Mouse (Mus musculus) adrenal gland, postnatal 14 days (tissue): ENCODE results near the gene Taar4. TPM values are rescaled to one million over a fixed set of nuclear protein-coding genes. Genes with fewer than 3 reads are reported as not detected.

Source experiments
- DNase-seq: peaks from one replicate; pipeline ENCODE4 v3.0.0; 2021; ENCODE audit warnings: mixed read lengths
- total RNA-seq: library from RNA; stranded (reverse); gene quantifications from 2 replicates; pipeline ENCODE4 v1.2.3, GENCODE M21; 2021

Gene Taar4
- total RNA-seq, 1 experiment from 2014 or later, result not detected

DNA sequence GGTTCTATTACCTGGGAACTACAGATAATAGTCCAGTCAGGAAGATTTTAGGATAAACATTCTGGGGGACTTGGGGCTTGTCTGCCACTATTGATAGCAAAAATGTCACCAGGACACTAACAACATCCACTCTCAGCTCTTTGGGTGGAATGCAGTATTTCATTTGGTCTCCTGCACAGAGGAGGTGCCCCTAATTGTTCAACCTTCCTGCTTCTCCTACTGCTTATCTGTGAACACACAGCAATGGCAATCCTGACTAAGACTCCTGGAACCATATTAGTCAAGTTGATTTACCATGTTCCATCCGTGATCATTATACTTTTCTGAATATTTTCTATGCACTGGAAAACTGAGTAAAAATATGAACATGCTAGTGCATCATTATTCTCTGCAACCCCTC, 47.8 kb downstream of the Taar4 start:
- DNase-seq, result no peak

Other genes with a start within 250 kb of the Taar4 start
- 463 and 535 TPM in 2 replicates for gene Rps12, start 173.2 kb upstream of the Taar4 start, total RNA-seq
- 25.1 and 33.2 TPM in 2 replicates for gene Slc18b1, start 163.5 kb upstream of the Taar4 start, total RNA-seq
- 19.2 and 36.6 TPM in 2 replicates for gene Vnn3, start 109.0 kb upstream of the Taar4 start, total RNA-seq
- 21.1 and 27.7 TPM in 2 replicates for gene Vnn1, start 65.8 kb upstream of the Taar4 start, total RNA-seq
- not detected in 2 replicates for gene Taar1, start 40.1 kb upstream of the Taar4 start, total RNA-seq
- gene Taar2, start 21.9 kb upstream of the Taar4 start, total RNA-seq, result not detected in 2 replicates
- not detected in 2 replicates for gene Taar3, start 10.9 kb upstream of the Taar4 start, total RNA-seq
- gene Taar5, start 10.2 kb downstream of the Taar4 start, total RNA-seq, result not detected in 2 replicates
- gene Taar6, start 25.2 kb downstream of the Taar4 start, total RNA-seq, result not detected in 2 replicates
- not detected in 2 replicates for gene Taar7a, start 33.0 kb downstream of the Taar4 start, total RNA-seq
- not detected in 2 replicates for gene Taar7b, start 39.4 kb downstream of the Taar4 start, total RNA-seq
- gene Taar7d, start 66.7 kb downstream of the Taar4 start, total RNA-seq, result not detected in 2 replicates
- not detected in 2 replicates for gene Taar7e, start 77.1 kb downstream of the Taar4 start, total RNA-seq
- gene Taar7f, start 89.0 kb downstream of the Taar4 start, total RNA-seq, result not detected in 2 replicates
- not detected in 2 replicates for gene Taar8a, start 116.0 kb downstream of the Taar4 start, total RNA-seq
- gene Taar8b, start 131.8 kb downstream of the Taar4 start, total RNA-seq, result not detected in 2 replicates
- not detected in 2 replicates for gene Taar8c, start 141.4 kb downstream of the Taar4 start, total RNA-seq
- gene Taar9, start 149.0 kb downstream of the Taar4 start, total RNA-seq, result not detected in 2 replicates
- 116 and 125 TPM in 2 replicates for gene Stx7, start 188.8 kb downstream of the Taar4 start, total RNA-seq